Mouse (Mus musculus): ENCODE results near the gene Nup133.

DNA sequence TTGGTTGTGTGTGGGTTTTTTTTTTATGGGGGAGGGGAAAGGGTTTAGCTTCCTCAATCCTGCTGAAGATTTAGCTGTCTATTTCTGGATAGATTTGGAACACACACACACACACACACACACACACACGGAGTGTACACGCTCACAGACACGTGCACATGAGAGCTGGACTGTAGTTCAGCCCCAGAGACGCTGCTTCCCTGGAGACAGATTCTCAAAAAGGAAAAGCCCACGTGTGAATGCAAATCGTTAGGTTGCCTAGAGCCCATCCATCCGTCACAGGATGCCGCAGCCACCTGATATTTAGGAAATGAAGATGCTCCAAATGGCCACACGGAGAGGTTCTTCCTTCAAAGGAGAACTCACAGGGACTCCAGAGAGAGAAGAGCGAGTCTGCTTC lies 68.8 kb downstream of the Nup133 start:
- TF ChIP-seq CTCF (conservative IDR thresholded peaks at IDR 0.05; ENCODE audit: insufficient read depth, insufficient read length, low read depth, low read length) (no peak), POLR2A (IDR thresholded peaks at IDR 0.05; ENCODE audit: low read depth, low read length) (no peak)
